Mouse (Mus musculus): ENCODE results near the gene Samd8.

The Samd8 gene

DNA sequence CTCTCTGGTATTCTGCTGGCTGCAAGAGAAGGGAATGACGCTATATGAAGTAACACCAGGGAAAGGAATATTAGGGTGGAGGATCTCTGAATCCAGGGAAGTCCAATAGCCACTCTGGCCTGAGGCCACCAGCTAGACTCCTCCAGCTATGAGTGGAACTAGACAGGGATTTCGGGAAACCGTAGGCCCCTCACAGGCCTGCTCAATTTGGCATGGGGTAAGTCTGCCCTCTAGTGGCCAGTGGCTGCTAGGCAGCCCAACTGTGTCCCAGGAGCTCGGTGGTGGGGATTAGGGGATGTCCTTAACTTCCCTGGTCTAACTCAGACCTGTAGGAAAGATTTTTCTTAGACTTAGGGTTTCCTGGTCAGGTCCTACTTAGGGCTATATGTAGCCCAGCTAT, 8.5 kb upstream of the Samd8 start:
- in situ Hi-C loops (cut with MboI; ENCODE audit: low pct_unique_long_range_greater_than_20kb in 1 of 2, low sequenced_read_pairs in 2 of 2, unreplicated experiment in 1 of 2) = loop anchor here (25.0 kb wide), 3 partner anchors 304 to 604 kb away; no protein-coding TSS in a partner anchor

DNA sequence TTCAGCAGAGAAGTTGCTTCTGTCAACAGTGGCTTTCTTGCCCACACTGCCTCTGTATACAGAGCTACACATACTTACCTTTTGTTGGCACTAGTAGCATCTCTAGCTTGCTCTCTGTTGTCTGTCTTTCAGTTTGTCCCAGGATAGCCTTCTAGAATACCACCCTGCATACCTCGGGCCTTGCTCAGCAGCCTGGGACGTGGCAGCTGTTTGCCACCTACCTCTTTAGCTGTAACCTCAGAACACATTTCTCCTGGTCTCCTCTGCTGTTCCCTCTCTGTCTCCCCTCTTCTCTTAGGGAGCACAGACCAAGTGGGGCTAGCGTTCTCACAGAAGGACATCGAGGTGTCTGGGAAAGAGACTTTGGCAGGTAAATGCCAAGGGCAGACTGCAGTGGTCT, 7.9 kb upstream of the Samd8 start:
- in situ Hi-C loops (cut with MboI; ENCODE audit: low pct_unique_long_range_greater_than_20kb in 1 of 2, low sequenced_read_pairs in 2 of 2, unreplicated experiment in 1 of 2) = loop anchor here (25.0 kb wide), 3 partner anchors 305 to 605 kb away; no protein-coding TSS in a partner anchor

GRCm38 (mm10) chr14:21744169-21744568, 6.2 kb upstream of the Samd8 start:
- in situ Hi-C loops (cut with MboI; ENCODE audit: low pct_unique_long_range_greater_than_20kb in 1 of 2, low sequenced_read_pairs in 2 of 2, unreplicated experiment in 1 of 2) = loop anchor here (25.0 kb wide), 3 partner anchors 307 to 607 kb away; no protein-coding TSS in a partner anchor

DNA sequence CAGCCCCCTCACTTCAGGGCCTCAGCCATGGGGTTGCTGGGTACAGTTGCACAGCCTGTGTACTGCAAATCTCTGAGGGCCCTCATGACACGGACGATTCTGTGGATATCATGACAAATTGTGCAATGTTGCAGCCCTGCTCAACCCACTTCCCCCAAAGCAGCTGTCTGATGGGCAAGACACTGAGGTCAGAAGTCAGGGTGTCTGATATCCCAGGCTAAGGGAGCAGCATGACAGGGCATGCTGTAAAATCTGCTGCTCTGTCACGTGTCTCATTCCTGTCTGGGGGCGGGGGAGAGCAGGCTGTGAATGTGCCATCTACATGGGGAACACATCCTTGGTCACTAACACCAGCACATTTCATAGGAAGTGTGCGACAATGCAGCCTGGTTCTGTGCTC, 5.2 kb upstream of the Samd8 start:
- in situ Hi-C loops (cut with MboI; ENCODE audit: low pct_unique_long_range_greater_than_20kb in 1 of 2, low sequenced_read_pairs in 2 of 2, unreplicated experiment in 1 of 2) = loop anchor here (25.0 kb wide), 3 partner anchors 308 to 608 kb away; no protein-coding TSS in a partner anchor

DNA sequence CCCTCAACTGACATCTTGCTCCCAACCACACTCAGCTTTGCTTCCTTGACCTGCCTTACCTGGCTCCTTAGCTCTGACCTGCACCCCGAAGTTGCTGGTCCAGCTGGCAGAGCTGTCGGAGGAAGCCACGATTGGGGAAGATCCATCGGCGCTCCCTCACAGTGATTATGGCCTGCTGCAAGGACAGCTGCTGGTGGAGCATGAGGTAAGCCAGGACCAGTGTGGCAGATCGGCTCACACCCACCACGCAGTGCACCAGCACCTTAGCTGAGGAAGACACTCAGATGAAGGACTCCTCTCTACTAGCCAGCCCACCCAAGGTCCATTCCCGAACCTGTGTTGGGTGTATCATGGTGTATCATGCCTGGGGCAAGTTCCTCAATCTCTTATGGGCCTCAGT, 4.1 kb upstream of the Samd8 start:
- in situ Hi-C loops (cut with MboI; ENCODE audit: low pct_unique_long_range_greater_than_20kb in 1 of 2, low sequenced_read_pairs in 2 of 2, unreplicated experiment in 1 of 2) = loop anchor here (25.0 kb wide), 3 partner anchors 309 to 609 kb away; no protein-coding TSS in a partner anchor

GRCm38 (mm10) chr14:21746846-21747245, 3.5 kb upstream of the Samd8 start:
- in situ Hi-C loops (cut with MboI; ENCODE audit: low pct_unique_long_range_greater_than_20kb in 1 of 2, low sequenced_read_pairs in 2 of 2, unreplicated experiment in 1 of 2) = loop anchor here (25.0 kb wide), 3 partner anchors 310 to 610 kb away; no protein-coding TSS in a partner anchor

DNA sequence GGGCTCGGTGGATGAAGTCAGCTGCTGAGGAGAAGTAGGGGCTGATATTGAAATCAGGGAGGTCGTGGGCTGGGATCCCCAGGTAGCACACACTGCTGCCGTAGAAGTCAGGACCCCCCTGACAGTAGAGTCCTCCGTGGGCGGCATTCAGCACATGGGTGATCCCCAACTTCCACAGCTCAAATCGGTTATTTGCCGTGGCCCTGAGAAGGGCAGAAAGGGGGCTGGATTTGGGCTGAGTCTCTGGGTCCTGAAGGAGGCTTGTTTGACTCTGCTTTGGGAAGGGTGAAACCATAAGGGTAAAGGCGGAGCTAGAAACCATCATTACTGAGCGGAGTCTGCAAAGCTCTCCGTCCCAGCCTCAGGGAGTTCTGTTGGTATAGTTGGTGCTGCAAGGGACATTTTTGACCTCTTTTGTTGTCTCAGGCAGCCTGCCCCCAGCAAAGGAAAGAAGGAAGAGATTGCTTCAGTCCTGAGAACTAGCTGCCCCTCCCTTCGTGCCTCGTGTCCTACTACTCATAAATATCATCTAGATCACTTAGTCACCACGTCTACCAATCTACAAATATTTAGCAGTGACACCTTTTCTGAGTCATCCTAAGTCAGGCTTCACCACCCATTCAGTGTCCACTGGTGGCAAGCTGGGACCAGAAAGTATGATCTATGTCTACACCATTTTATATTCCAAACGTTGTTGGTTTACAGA, 2.7 kb upstream of the Samd8 start:
- in situ Hi-C loops (cut with MboI; ENCODE audit: low pct_unique_long_range_greater_than_20kb in 1 of 2, low sequenced_read_pairs in 2 of 2, unreplicated experiment in 1 of 2) = loop anchor here (25.0 kb wide), 3 partner anchors 310 to 610 kb away; no protein-coding TSS in a partner anchor

DNA sequence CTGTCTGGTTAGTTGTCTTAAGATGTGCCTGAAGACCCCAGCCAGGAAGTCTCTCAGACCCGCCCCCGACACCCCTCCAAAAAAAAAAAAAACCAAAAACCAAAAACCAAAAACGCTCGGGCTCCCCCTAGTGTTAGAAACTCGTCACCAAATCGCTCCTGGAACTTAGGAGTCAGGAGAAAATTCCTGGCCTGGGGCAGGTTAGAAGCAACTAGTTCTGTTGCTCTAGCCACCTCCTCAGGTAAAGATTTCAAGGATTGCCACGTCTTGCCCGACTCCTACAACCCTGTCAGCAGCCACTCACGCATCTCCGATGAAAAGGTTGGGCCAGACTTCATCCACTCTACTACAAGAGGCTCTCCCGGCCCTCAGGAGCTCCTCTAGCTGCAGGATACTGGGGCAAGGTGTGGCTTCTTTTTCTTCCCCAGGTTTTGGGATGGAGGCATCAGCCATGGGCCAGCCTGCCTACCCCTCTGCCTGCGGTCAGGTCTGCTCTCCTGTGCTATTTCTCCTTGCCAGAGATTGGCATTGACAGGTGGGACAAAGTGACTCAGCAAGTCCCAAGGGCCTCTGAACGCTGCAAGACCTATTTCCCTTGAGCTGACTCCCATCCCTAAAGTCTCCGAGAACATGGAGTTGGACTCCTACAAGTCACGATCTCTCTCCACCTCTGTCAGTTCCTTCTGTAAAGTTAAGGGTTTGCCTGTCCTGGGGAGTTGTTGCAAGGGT, 2.0 kb upstream of the Samd8 start:
- in situ Hi-C loops (cut with MboI; ENCODE audit: low pct_unique_long_range_greater_than_20kb in 1 of 2, low sequenced_read_pairs in 2 of 2, unreplicated experiment in 1 of 2) = loop anchor here (25.0 kb wide), 3 partner anchors 311 to 611 kb away; no protein-coding TSS in a partner anchor

DNA sequence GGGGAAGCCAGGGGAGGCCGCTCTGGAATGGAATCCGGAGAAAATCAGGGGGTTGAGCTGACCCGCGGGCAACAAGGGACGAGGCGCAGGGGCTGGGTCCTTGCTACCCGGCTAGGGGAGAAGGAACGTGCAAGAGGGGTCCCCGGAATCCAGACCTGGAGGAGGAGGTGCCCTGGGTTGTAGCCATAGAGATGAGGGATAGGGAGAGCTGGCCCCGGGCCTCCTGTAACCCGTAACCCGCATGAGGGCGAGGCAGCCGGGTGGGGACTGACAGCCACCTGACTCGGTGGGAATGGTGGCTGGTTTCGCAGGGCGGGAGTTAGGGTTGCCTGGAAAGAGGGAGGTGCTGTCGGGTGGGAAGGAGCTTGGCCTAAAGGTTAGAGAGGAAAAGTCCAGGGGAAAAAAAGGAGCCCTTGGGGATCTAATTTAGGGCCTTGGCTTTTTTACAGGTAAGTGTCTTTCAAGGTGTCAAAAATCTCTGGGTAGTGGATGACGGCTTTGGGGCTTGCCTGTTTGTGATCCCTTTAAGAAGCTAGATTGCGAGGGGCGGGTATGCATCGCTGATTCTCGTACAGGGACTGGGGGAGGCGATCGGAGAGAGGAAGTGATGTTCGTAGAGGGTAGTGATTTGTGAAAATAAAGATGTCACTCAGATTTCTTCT, 681 bp downstream of the Samd8 start, which contains the start of gene Dusp13:
Gene Dusp13, minus strand, starts transcription at position 301 of the 662 bp plus-strand sequence.
- in situ Hi-C loops (cut with MboI; ENCODE audit: low pct_unique_long_range_greater_than_20kb in 1 of 2, low sequenced_read_pairs in 2 of 2, unreplicated experiment in 1 of 2) = no loop called here

- in situ Hi-C loops (cut with MboI; ENCODE audit: low pct_unique_long_range_greater_than_20kb in 1 of 2, low sequenced_read_pairs in 2 of 2, unreplicated experiment in 1 of 2) = no loop called here
These were observed 2.1 kb downstream of the Samd8 start for GRCm38 (mm10) chr14:21752411-21752810.

DNA sequence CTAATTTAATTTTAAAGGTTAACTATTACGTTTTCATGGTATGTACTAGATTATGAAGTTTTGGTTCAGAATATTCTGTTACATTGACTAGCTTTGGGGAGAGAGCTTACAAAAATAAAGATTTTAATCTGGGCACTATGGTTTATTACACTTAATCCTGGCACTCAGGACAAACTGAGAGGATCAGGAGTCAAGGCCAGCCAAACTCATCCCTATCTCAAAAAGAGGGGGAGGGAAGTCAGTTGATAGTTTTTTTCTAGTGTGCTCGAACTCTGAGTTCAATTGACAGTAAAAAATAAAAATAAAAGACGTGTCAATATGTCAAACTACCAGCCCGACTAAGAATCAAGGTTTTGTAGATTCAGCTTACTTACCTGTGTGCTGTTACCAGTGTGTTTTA, 3.0 kb downstream of the Samd8 start:
- in situ Hi-C loops (cut with MboI; ENCODE audit: low pct_unique_long_range_greater_than_20kb in 1 of 2, low sequenced_read_pairs in 2 of 2, unreplicated experiment in 1 of 2) = no loop called here

GRCm38 (mm10) chr14:21761560-21761959, 11.2 kb downstream of the Samd8 start:
- in situ Hi-C loops (cut with MboI; ENCODE audit: low pct_unique_long_range_greater_than_20kb in 1 of 2, low sequenced_read_pairs in 2 of 2, unreplicated experiment in 1 of 2) = no loop called here

GRCm38 (mm10) chr14:21763736-21764135, 13.4 kb downstream of the Samd8 start:
- in situ Hi-C loops (cut with MboI; ENCODE audit: low pct_unique_long_range_greater_than_20kb in 1 of 2, low sequenced_read_pairs in 2 of 2, unreplicated experiment in 1 of 2) = no loop called here

DNA sequence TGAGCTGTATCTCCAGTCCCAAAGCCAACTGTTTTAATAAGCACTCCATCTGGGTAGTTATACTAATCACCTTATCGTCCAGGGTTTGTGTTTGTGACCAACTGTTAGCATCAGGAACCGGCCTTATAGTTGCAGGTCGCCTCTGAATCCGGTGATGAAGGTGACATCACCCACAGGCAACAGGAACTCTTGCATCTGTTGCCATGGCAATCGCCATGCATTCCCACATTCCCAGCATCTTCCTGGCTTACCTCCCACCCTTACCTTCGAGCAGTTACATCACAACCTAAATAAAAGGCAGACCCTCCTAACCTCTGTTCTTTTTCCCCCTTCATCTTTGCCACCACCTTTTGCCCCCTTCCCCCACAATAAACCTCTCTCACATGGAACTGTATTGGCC, 14.3 kb downstream of the Samd8 start:
- in situ Hi-C loops (cut with MboI; ENCODE audit: low pct_unique_long_range_greater_than_20kb in 1 of 2, low sequenced_read_pairs in 2 of 2, unreplicated experiment in 1 of 2) = no loop called here

DNA sequence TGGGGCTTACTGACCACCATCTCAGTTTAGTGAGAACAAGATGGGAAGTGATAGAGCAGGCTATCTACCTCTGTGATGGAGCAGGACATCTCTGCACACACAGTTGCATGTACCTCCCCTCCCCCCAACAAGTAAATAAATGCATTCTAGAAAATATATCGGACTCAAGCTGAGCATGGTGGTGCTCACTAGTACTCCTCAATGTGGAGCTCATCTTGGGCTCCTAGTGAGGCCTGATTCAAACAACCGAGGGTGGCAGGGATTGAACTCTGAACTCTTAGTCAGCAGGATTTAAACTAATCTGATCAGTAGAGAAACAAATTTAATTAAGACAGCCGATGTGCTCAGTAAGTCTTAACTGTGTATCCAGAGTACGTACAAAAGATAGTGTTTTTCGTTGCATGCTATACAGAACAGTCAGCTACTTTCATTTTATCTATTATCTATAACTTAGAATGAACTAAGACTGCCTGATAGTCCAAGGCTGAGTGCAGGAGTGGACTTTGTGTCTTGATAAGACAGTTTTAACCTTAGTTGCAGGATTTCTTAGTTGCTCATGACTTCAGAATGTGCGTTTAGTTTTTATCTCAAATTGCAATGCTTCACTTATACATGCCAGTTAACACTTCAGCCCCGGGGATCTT, 15.5 kb downstream of the Samd8 start:
- in situ Hi-C loops (cut with MboI; ENCODE audit: low pct_unique_long_range_greater_than_20kb in 1 of 2, low sequenced_read_pairs in 2 of 2, unreplicated experiment in 1 of 2) = no loop called here

GRCm38 (mm10) chr14:21766398-21766958, 16.1 kb downstream of the Samd8 start:
- in situ Hi-C loops (cut with MboI; ENCODE audit: low pct_unique_long_range_greater_than_20kb in 1 of 2, low sequenced_read_pairs in 2 of 2, unreplicated experiment in 1 of 2) = no loop called here

DNA sequence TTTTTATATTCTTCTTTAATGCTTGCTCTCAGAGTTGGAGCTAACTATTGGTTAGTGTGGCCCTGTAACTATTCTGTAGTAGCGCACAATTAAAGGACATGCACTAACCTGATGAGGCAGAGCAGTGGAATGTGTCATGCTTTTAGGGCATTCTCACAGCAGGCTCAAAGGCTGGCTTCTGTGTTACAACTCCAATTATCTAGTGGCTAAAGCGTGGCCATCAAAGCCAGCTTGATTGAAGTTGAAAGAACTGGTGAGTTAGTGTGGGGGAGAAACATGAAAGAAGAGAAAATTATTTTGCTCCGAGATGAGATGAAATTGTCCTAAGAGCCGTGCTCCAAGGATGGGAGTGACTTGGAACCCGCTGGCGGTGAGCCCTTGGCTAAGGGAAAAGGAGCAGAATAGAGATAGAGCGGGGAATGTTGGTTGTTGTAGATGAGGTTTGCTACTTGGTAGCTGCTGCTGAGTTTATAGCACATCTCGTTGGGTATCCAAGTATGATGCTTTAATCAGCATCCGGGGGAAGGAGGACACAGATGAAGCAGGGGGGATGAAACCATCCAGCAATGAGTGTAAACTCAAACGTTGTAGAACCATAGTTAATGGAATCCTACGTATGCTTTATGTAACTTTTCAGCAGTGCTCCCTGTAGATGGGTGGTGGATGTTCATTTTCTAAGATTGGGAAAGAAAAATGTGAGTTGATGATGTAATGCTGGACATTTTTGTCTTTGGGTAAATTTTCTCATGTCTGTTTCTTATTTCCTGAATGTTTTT, 22.4 kb downstream of the Samd8 start:
- in situ Hi-C loops (cut with MboI; ENCODE audit: low pct_unique_long_range_greater_than_20kb in 1 of 2, low sequenced_read_pairs in 2 of 2, unreplicated experiment in 1 of 2) = no loop called here

All from mouse embryonic stem cell (cell line).